Mouse (Mus musculus): Measurements from ENCODE around the gene Ifna4.
A peak's percentile ranks its signal among the peaks of the same experiment; 100 is the strongest.

The Ifna4 gene

DNA sequence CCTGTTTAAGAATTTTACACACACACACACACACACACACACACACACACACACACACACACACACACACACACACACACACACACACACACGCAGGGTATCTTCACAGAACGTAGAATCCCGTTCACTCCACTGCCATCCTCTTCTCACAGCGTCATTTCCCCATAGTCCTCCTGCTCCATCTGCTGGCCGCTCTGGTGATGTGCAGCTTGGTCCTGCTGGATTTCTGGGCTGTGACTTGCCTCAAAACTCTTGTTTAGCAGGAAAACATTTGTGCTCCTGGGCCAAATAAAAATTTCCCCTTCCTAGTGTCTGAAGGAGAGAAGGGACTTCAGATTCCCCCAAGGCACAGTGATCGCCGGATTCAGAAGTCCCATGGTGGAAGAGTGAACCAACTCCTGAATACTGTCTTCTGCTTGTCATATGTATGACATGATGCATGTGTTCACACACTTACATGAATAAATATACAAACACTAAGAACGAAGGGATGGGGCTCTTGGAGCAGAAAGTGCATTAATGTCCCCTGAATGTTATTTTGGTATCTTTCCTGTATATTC lies 25.8 kb downstream of the Ifna4 start:
- peak; percentile 86 for DNase-seq

DNA sequence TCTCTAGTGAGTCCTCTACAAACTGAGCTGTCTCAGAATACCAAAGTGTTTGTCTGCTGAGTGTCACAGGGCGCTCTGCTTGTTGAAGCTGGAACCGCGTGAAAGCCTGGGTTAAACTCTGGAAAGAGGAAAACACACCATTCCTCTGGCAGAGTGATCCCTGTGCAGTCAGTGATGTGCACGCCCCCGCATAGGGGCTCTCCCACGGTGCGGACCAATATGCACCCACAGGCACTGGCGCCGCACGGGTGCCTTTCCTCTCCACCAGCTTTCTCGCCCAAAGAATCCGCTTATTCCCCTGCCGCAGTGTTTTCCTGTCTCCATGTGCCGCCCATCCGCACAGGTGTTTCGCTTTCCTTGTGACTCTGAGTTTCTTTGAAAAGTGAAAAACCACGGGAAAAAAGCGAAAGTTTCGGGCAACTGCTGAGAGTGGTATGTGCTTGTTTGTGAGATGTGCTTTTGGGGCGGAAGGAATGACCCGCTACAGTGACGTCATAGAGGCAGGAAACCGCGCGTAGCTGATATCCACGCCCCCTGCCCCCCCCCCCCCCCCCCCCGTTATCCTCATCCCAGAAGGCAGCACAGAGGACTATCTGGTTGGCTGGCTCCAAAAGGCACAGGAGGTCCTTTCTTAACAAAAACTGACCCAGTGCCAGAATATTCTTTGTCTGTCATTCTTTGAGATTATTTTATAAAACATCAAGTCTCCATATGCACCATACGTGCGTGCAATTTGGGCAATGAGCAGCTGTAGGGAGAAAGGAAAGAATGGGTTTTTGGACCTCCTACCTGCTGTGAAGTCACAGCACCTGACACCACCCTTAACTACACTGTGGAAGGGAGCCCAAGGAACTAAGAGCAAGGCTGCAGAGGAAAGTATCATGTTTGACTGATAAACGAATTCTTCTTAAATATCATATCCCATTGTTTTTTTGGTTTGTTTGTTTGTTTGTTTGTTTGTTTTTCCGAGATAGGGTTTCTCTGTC lies 26.6 kb downstream of the Ifna4 start:
- peak; percentile 33 for DNase-seq

DNA sequence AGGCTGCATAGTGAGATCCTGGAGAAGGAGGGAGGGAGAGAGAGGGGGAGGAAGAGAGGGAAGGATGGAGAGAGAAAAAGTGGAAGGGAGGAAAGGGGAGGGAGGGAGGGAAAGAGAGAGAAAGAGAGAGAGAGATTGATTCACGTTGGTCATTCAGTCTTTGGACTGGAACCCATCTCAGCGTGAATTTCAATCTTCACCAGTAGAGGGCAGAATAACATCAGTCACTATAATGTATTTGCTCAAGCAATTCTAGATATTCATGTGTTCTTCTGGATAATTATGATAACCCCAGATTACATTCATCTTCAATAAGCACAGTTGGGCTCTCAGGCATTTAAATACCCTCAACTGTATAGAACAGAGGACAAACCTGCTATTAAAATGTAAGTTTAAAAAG lies 31.0 kb downstream of the Ifna4 start:
- DNase-seq: peak; percentile 59

DNA sequence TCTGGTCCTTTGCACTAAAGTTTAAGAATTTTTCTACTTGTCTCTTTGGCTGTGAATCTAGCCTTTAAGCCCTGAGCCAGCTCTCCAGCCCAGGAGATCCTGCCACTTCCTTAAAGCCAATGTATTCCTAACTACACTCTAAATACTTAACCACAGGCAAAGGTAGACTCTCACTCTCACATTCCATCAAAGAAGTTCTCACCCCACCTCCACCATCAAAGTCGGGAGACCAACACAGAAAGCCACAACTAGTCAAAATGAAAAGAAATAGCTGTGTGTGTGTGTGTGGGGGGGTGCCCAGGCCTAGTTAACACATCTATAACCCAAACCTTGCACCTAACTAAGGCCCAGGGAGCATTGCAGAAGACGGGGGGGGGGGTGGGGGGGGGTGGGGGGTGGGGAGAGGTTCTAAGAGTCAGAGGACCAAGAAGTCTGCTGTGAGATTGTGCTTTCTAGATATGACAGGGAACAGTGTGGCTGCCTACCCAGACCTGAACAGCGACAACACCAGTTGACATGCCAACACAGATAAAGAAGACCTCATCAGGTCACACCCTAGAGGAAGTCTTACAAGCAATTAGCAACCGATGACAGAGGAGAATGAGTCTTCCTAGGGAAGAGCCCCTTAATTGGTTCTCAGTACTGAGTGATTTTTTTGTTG lies 33.9 kb downstream of the Ifna4 start:
- DNase-seq: no peak

DNA sequence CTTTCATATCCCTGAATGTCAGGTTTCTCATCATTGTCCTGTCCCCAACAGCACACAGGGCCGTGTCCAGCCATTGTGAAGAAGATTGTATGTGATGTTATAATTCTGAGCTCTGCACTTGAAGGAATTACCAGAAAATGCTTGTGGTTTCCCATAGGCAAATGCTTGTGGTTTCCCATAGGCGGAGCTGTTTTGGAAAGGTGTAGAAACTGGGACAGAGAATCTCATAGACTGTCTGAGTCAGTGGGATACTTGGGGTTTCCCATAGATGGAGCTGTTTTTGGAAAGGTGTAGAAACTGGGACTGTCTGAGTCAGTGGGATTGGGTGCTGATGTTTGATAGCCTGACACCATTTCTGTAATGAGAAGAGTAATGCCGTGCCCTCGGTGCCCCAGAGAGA lies 34.9 kb downstream of the Ifna4 start:
- no peak for DNase-seq

DNA sequence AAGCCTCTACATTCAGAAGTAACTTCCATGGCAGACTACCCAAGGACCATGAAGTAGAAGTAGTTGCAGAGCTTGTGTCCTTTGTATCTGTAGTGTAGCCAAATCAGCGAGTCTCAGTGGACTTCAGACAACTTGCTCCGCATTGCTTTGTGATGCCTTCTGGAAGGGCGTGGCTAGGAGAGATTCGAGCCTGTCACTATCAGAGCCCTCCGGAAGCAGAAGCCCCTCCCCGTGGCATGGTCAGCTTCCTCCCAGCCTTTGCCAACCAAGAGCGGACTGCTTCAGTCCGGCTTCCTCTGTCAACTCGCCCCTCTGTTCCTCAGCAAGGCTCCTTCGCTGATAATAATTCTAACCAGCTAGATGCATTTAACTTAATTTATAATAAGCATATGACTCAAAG lies 36.6 kb downstream of the Ifna4 start:
- peak; percentile 32 for DNase-seq

DNA sequence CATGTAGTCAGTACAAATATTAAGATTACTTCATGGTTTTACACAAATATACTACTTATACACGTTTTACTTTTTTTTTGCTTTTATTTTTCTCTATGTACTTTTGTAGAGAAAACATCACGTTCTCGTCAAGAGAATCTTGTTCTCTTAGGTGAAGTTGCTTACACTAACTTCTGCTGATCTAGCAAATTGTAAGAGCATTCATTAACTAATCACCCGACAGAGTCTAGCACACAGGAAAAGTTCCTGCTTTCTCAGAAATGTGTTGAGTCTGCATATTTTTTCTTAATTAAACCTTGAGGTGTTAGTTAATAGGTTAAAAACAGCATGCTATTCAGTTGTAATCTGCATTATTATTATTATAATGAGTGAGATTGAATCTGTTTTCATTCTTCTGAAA lies 37.1 kb downstream of the Ifna4 start:
- no peak for DNase-seq

DNA sequence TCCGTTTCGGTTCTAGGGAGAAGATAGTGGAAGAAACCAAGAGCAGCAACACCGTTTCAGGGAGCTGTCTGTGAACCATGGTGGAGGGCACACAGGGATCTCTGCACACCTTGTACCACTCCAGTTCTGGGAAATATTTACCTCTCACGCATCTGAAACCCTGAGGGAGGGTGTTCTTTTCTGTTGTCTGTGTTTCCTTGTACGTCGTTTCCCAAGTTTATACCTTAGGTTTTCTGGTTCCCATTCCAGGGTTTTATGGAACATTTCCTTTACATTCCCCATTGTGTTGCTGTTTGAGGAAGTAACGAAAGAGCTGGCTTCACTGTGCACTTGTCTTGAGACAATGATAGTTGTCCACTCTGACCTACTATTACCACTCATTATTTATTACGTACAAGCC lies 38.4 kb downstream of the Ifna4 start, which contains the start of gene Ifne:
TSS of gene Ifne (minus strand) at position 101 of the 400 bp plus-strand sequence.
- no peak for DNase-seq

DNA sequence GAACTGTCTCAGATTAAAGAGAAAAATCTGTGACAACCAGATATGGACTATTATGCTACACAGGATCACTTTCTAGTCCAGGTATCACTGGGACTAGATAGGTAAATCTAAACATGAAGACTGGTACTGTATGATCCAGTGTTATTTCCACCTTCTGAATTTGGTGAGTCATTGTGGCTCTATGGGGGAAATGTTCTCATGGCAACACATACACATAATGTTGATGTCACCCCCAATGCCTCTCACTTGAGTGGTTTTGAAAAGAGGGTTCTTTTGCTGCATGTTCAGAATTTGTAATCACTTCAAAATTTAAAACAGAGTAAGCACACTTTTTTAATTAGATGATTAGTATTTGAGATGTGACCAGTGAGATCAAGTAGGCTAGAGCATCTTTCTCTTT lies 46.6 kb downstream of the Ifna4 start:
- DNase-seq: no peak
